Mouse (Mus musculus) gastrocnemius, postnatal 36 days (tissue): ENCODE measurements around the gene Cish. TPM values are rescaled to one million over a fixed set of nuclear protein-coding genes. Genes with fewer than 3 reads are reported as not detected.

Experiments
- DNase-seq, 2 experiments: peaks; one replicate each; pipeline ENCODE4 v3.0.0; 2022
- intact Hi-C: fragments of 180-260 bp; cut with DNase I; formaldehyde crosslinking; loops from one replicate; pipeline ENCODE4 v1.15.1; 2025
- total RNA-seq, 2 experiments: library from RNA; stranded (reverse); gene quantifications; 2 replicates each; pipeline ENCODE4 v1.2.3; 2021

Gene Cish
- total RNA-seq, 2 experiments from 2014 or later: 3.9 to 32.3 TPM

GRCm38 (mm10) chr9:107309171-107309570 lies 13.3 kb downstream of the Cish start:
- intact Hi-C loops: no loop called here
- DNase-seq: no peak

GRCm38 (mm10) chr9:107309600-107309999 lies 13.8 kb downstream of the Cish start:
- intact Hi-C loops: no loop called here

GRCm38 (mm10) chr9:107312811-107313584 lies 17.2 kb downstream of the Cish start:
- no peak for DNase-seq
- intact Hi-C loops: no loop called here

More at GRCm38 (mm10) chr9:107309600-107309999, 13.8 kb downstream of the Cish start:
- no peak for DNase-seq

- no peak for DNase-seq
- intact Hi-C loops: no loop called here
These were observed 18.1 kb downstream of the Cish start for GRCm38 (mm10) chr9:107313926-107314325.

GRCm38 (mm10) chr9:107315791-107316190 lies 20.0 kb downstream of the Cish start:
- intact Hi-C loops: no loop called here
- DNase-seq: no peak

GRCm38 (mm10) chr9:107322461-107323050 lies 26.7 kb downstream of the Cish start:
- DNase-seq: no peak
- intact Hi-C loops: loop anchor here (1.0 kb wide), 1 partner anchor 14 kb away; no protein-coding TSS in a partner anchor

- intact Hi-C loops: loop anchor here (1.0 kb wide), 1 partner anchor 15 kb away; no protein-coding TSS in a partner anchor
- peak; percentile 79 to 90 for DNase-seq
These were observed 27.7 kb downstream of the Cish start for GRCm38 (mm10) chr9:107323558-107323957.

- intact Hi-C loops: no loop called here
- no peak for DNase-seq
These were observed 29.2 kb downstream of the Cish start for GRCm38 (mm10) chr9:107324799-107325561.

GRCm38 (mm10) chr9:107325904-107326303 lies 30.1 kb downstream of the Cish start:
- no peak for DNase-seq
- intact Hi-C loops: no loop called here

- no peak for DNase-seq
- intact Hi-C loops: no loop called here
These were observed 32.2 kb downstream of the Cish start for GRCm38 (mm10) chr9:107327879-107328620.

GRCm38 (mm10) chr9:107330791-107331190 lies 35.0 kb downstream of the Cish start:
- intact Hi-C loops: no loop called here
- no peak for DNase-seq

GRCm38 (mm10) chr9:107333686-107334085 lies 37.9 kb downstream of the Cish start:
- intact Hi-C loops: loop anchor here (2.0 kb wide), 1 partner anchor 435 kb away; no protein-coding TSS in a partner anchor
- no peak for DNase-seq

GRCm38 (mm10) chr9:107334356-107334755 lies 38.5 kb downstream of the Cish start:
- no peak for DNase-seq
- intact Hi-C loops: no loop called here

GRCm38 (mm10) chr9:107335046-107335445 lies 39.2 kb downstream of the Cish start:
- intact Hi-C loops: no loop called here
- DNase-seq: no peak

- intact Hi-C loops: loop anchor here (1.0 kb wide), 1 partner anchor 42 kb away; no protein-coding TSS in a partner anchor
- peak; percentile 63 to 72 for DNase-seq
These were observed 40.1 kb downstream of the Cish start for GRCm38 (mm10) chr9:107335909-107336308.

- no peak for DNase-seq
- intact Hi-C loops: loop anchor here (1.0 kb wide), 1 partner anchor 42 kb away; no protein-coding TSS in a partner anchor
These were observed 40.6 kb downstream of the Cish start for GRCm38 (mm10) chr9:107336386-107336785.

- intact Hi-C loops: no loop called here
- DNase-seq: peak; percentile 57 to 70
These were observed 42.5 kb downstream of the Cish start, which contains the start of gene Hemk1 for GRCm38 (mm10) chr9:107338172-107338883. Gene Hemk1 (minus strand): TSS chr9:107338350.

- peak; percentile 88 to 92 for DNase-seq
- intact Hi-C loops: no loop called here
These were observed 44.5 kb downstream of the Cish start, which contains the start of gene 6430571L13Rik for GRCm38 (mm10) chr9:107340267-107340859. Gene 6430571L13Rik (plus strand): TSS chr9:107340602.
